In genomic region chr19:56041930-56042329, GRCm38 (mm10) we compare ENCODE assay signal across 23 mouse cellular contexts.
DNase-seq lines count a peak whose midpoint lies in the region; ATAC-seq lines count a peak whose summit lies in the region.
"Had no signal": no experiment of that assay in that cellular context is flagged by ENCODE, and none has a peak within 500 bp of the region (broad histone marks: within the 10 kb centered on the region; RNA-seq: fewer than 3 reads in every experiment).

No protein-coding gene starts in this region.

- H3K4me2 ChIP-seq in forebrain, embryonic 11.5 days (ENCODE audit: low read depth, low read length, severe bottlenecking): no peak overlapping the region
- H3K4me2 ChIP-seq in intestine, embryonic 14.5 days (ENCODE audit: low read length): no peak overlapping the region
- no peak overlapping the region for H3K4me2 ChIP-seq in intestine, embryonic 15.5 days (replicated peaks)
- H3K4me2 ChIP-seq: embryonic facial prominence, embryonic 12.5 days; forebrain, embryonic 12.5 days had no signal

- WGBS in forebrain, embryonic 11.5 days: 96% methylated on average over 3 of the region's 3 CpGs
- 94% methylated on average over 3 of the region's 3 CpGs for WGBS in forebrain, embryonic 10.5 days
- WGBS in intestine, embryonic 14.5 days: 90% methylated on average over 3 of the region's 3 CpGs
- 88% methylated on average over 3 of the region's 3 CpGs for WGBS in intestine, embryonic 15.5 days

- no peaks in the 10 kb centered on the region for H3K36me3 ChIP-seq in forebrain, embryonic 11.5 days (ENCODE audit: control insufficient read depth, insufficient read depth, low read length)
- H3K36me3 ChIP-seq in forebrain, embryonic 10.5 days (replicated peaks): no peaks in the 10 kb centered on the region
- no peaks in the 10 kb centered on the region for H3K36me3 ChIP-seq in intestine, embryonic 14.5 days (ENCODE audit: control insufficient read depth, insufficient read depth, low read length)
- H3K36me3 ChIP-seq in intestine, embryonic 15.5 days: no peaks in the 10 kb centered on the region
- H3K36me3 ChIP-seq: embryonic facial prominence, embryonic 10.5 days; embryonic facial prominence, embryonic 12.5 days; forebrain, embryonic 12.5 days had no signal

- H3K4me1 ChIP-seq in forebrain, embryonic 11.5 days (replicated peaks; ENCODE audit: control insufficient read depth, insufficient read depth, low read length): no peaks in the 10 kb centered on the region
- H3K4me1 ChIP-seq in forebrain, embryonic 10.5 days: no peaks in the 10 kb centered on the region
- H3K4me1 ChIP-seq in intestine, embryonic 14.5 days (replicated peaks; ENCODE audit: control insufficient read depth, insufficient read depth, low read length): no peaks in the 10 kb centered on the region
- no peaks in the 10 kb centered on the region for H3K4me1 ChIP-seq in intestine, embryonic 15.5 days (replicated peaks)

- ATAC-seq in forebrain, embryonic 11.5 days (replicated peaks; ENCODE audit: low FRiP score): no peak
- no peak for ATAC-seq in intestine, embryonic 14.5 days (replicated peaks; ENCODE audit: low FRiP score, low TSS enrichment, low read depth)
- ATAC-seq in intestine, embryonic 15.5 days: no peak
- 0 out of 2 replicates have a peak, but pooled peaks have one; percentile 14 for ATAC-seq in erythroid progenitor cell, adult 5-6 weeks (replicated peaks; ENCODE audit: low FRiP score, poor library complexity, severe bottlenecking)
- ATAC-seq: activated CD4-positive, CD25-positive, alpha-beta regulatory T cell, adult 4 months; forebrain, embryonic 14.5 days; forebrain, embryonic 16.5 days; Patski had no signal

- no peak overlapping the region for H3K4me3 ChIP-seq in forebrain, embryonic 11.5 days (ENCODE audit: low read depth, low read length)
- H3K4me3 ChIP-seq in forebrain, embryonic 10.5 days: no peak overlapping the region
- H3K4me3 ChIP-seq in intestine, embryonic 14.5 days (ENCODE audit: low read depth, low read length): no peak overlapping the region
- H3K4me3 ChIP-seq in intestine, embryonic 15.5 days (replicated peaks): no peak overlapping the region
- H3K4me3 ChIP-seq: embryonic facial prominence, embryonic 10.5 days; embryonic facial prominence, embryonic 12.5 days; forebrain, embryonic 12.5 days had no signal

- no peaks in the 10 kb centered on the region for H3K9me3 ChIP-seq in forebrain, embryonic 11.5 days (ENCODE audit: control insufficient read depth, low read length)
- no peaks in the 10 kb centered on the region for H3K9me3 ChIP-seq in forebrain, embryonic 10.5 days
- H3K9me3 ChIP-seq in intestine, embryonic 14.5 days (ENCODE audit: control insufficient read depth, low read length): no peaks in the 10 kb centered on the region
- no peaks in the 10 kb centered on the region for H3K9me3 ChIP-seq in intestine, embryonic 15.5 days
- H3K9me3 ChIP-seq: embryonic facial prominence, embryonic 10.5 days; embryonic facial prominence, embryonic 12.5 days; forebrain, embryonic 12.5 days had no signal

- no peaks in the 10 kb centered on the region for H3K27me3 ChIP-seq in forebrain, embryonic 11.5 days (ENCODE audit: control insufficient read depth, insufficient read depth, low read length)
- H3K27me3 ChIP-seq in forebrain, embryonic 10.5 days (ENCODE audit: poor library complexity, severe bottlenecking): peaks cover 6% of the 10 kb centered on the region
- no peaks in the 10 kb centered on the region for H3K27me3 ChIP-seq in intestine, embryonic 14.5 days (replicated peaks; ENCODE audit: control insufficient read depth, insufficient read depth, low read length)
- no peaks in the 10 kb centered on the region for H3K27me3 ChIP-seq in intestine, embryonic 15.5 days (replicated peaks)
- H3K27me3 ChIP-seq: embryonic facial prominence, embryonic 12.5 days; Patski had no signal

- H3K27ac ChIP-seq in forebrain, embryonic 11.5 days (ENCODE audit: low read depth, low read length): no peak overlapping the region
- no peak overlapping the region for H3K27ac ChIP-seq in forebrain, embryonic 10.5 days
- H3K27ac ChIP-seq in intestine, embryonic 14.5 days (ENCODE audit: low read depth): no peak overlapping the region
- no peak overlapping the region for H3K27ac ChIP-seq in intestine, embryonic 15.5 days
- H3K27ac ChIP-seq: embryonic facial prominence, embryonic 10.5 days; embryonic facial prominence, embryonic 12.5 days; forebrain, embryonic 12.5 days had no signal

- no peak overlapping the region for H3K9ac ChIP-seq in forebrain, embryonic 11.5 days (ENCODE audit: low read length)
- H3K9ac ChIP-seq in intestine, embryonic 14.5 days (ENCODE audit: low read length): no peak overlapping the region
- H3K9ac ChIP-seq in intestine, embryonic 15.5 days: no peak overlapping the region
- H3K9ac ChIP-seq: embryonic facial prominence, embryonic 12.5 days; forebrain, embryonic 12.5 days had no signal

- peak; percentile 10 for DNase-seq in forebrain, embryonic 11.5 days (ENCODE audit: low spot score)
- DNase-seq in forebrain, embryonic 10.5 days (ENCODE audit: extremely low spot score, low spot score): no peak
- peak; percentile 45 for DNase-seq in intestine, embryonic 14.5 days (ENCODE audit: low spot score)
- DNase-seq in urinary bladder, postnatal 10 days (ENCODE audit: low spot score): no peak
- no peak for DNase-seq in gastrocnemius, adult 18-20 months (ENCODE audit: low spot score)
- DNase-seq: adrenal gland, adult 8-10 months; adrenal gland, postnatal 14 days; adrenal gland, postnatal 36 days; B cell, adult 2 months; cerebellum, adult 11-12 months; cerebellum, adult 2 months; cerebellum, adult 9-10 months; cerebellum, postnatal 10 days; cerebellum, postnatal 25 days had no signal

Comparison
In these comparisons a context has a peak if more than half of its experiments do, and no peak if none do; other contexts are left out.
1. DNase-seq: peak in forebrain, embryonic 11.5 days (single experiment) and intestine, embryonic 14.5 days (single experiment); none in forebrain, embryonic 10.5 days (single experiment), urinary bladder, postnatal 10 days (single experiment) and gastrocnemius, adult 18-20 months (single experiment).